ENCODE assay signal across 9 mouse cellular contexts in the genomic region with DNA sequence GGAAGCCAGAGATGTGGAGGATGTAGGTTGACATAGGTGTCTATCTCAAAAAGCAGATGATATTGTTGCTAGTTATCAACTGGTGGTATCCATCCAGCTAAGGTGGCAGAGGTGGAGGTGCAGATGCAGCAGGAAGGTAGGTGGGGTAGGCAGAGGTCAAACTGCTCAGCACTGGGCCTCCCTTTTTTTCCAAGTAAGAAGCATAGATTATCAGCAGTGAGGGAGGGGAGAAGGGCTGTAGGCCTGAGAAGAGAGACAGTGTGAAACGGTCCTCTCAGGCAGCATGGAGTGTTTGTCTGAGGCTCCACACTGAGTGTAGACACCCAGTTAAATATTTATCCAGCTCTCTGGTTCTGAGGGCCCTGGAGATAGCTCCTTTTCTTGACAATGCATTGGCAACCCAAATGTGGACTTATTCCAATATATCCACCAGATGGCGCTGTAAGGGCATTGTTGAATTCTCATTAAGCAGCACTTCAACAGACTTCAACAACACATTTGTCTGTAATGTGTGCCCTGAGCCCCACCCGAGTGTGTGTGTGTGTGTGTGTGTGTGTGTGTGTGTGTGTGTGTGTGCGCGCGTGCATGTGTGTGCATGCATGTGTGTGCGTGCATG. TPM values are rescaled to one million over a fixed set of nuclear protein-coding genes. Genes with fewer than 3 reads are reported as not detected.
DNase-seq lines count a peak whose midpoint lies in the region; ATAC-seq and TF ChIP-seq lines count a peak whose summit lies in the region.
"Had no signal": no experiment of that assay in that cellular context is flagged by ENCODE, and none has a peak within 500 bp of the region (broad histone marks: within the 10 kb centered on the region; RNA-seq: fewer than 3 reads in every experiment).

No protein-coding gene starts in this region.

- H3K9me3 ChIP-seq in embryonic facial prominence, embryonic 14.5 days (ENCODE audit: control insufficient read depth, low read length), result no peaks in the 10 kb centered on the region
- no peaks in the 10 kb centered on the region for H3K9me3 ChIP-seq in liver, embryonic 13.5 days (replicated peaks)
- H3K9me3 ChIP-seq: liver, embryonic 15.5 days had no signal

- H3K36me3 ChIP-seq in embryonic facial prominence, embryonic 14.5 days (ENCODE audit: control insufficient read depth, insufficient read depth, low read length), result peaks cover 7% of the 10 kb centered on the region; the same call in 1 of the 2 replicates
- no peaks in the 10 kb centered on the region for H3K36me3 ChIP-seq in liver, embryonic 13.5 days
- H3K36me3 ChIP-seq: liver, embryonic 15.5 days had no signal

- no peak overlapping the region for H3K4me2 ChIP-seq in embryonic facial prominence, embryonic 14.5 days (ENCODE audit: low read depth, low read length)
- no peak overlapping the region for H3K4me2 ChIP-seq in liver, embryonic 13.5 days
- H3K4me2 ChIP-seq: liver, embryonic 15.5 days had no signal

- peak; percentile 67 for TF ChIP-seq CTCF in gastrocnemius, adult 2 months (IDR thresholded peaks at IDR 0.05)

- WGBS in embryonic facial prominence, embryonic 14.5 days, result 47% methylated on average over 7 of the region's 7 CpGs
- 48% methylated on average over 7 of the region's 7 CpGs for WGBS in liver, embryonic 13.5 days (ENCODE audit: insufficient replicate concordance)

- H3K4me1 ChIP-seq in embryonic facial prominence, embryonic 14.5 days (ENCODE audit: control insufficient read depth, insufficient read depth, low read length), result no peaks in the 10 kb centered on the region
- 0 out of 2 replicates have a peak, but pooled peaks cover 3% of the 10 kb centered on the region for H3K4me1 ChIP-seq in liver, embryonic 13.5 days (replicated peaks)
- H3K4me1 ChIP-seq: liver, embryonic 15.5 days had no signal

- no peak overlapping the region for H3K27ac ChIP-seq in gastrocnemius, adult 2 months
- H3K27ac ChIP-seq in embryonic facial prominence, embryonic 14.5 days (replicated peaks; ENCODE audit: low read depth, low read length), result no peak overlapping the region
- no peak overlapping the region for H3K27ac ChIP-seq in liver, embryonic 13.5 days
- H3K27ac ChIP-seq: liver, embryonic 15.5 days had no signal

- no peaks in the 10 kb centered on the region for H3K27me3 ChIP-seq in embryonic facial prominence, embryonic 14.5 days (replicated peaks; ENCODE audit: control insufficient read depth, insufficient read depth, low read length)
- no peaks in the 10 kb centered on the region for H3K27me3 ChIP-seq in liver, embryonic 13.5 days
- H3K27me3 ChIP-seq: liver, embryonic 15.5 days had no signal

- DNase-seq in gastrocnemius, adult 2 months, result no peak
- DNase-seq in gastrocnemius, postnatal 10 days, result no peak
- DNase-seq in MN1 (ENCODE audit: low spot score), result peak; percentile 84
- peak; percentile 88 for DNase-seq in embryonic facial prominence, embryonic 14.5 days (ENCODE audit: low spot score)
- peak; percentile 9 for DNase-seq in liver, embryonic 13.5 days
- DNase-seq in neural tube, embryonic 10.5 days (ENCODE audit: extremely low spot score, low spot score), result peak; percentile 65
- no peak for DNase-seq in gastrocnemius, postnatal 36 days

- peak; percentile 60; the same call in 1 of the 2 replicates for ATAC-seq in embryonic facial prominence, embryonic 14.5 days (ENCODE audit: low read depth)
- ATAC-seq in inflammation-experienced regulatory T-cells, adult 6 months, result peak; percentile 65
- ATAC-seq in liver, embryonic 13.5 days (ENCODE audit: low read depth), result peak; percentile 54; the same call in 1 of the 2 replicates

- intact Hi-C loops in gastrocnemius, adult 2 months (cut with DNase I), result loop anchor here (1.0 kb wide), 1 partner anchor 508 kb away; no protein-coding TSS in a partner anchor
- intact Hi-C loops in gastrocnemius, postnatal 36 days (cut with DNase I), result no loop called here

- H3K9ac ChIP-seq in embryonic facial prominence, embryonic 14.5 days (ENCODE audit: low read depth, low read length), result no peak overlapping the region
- no peak overlapping the region for H3K9ac ChIP-seq in liver, embryonic 13.5 days
- H3K9ac ChIP-seq: liver, embryonic 15.5 days had no signal

- no peak overlapping the region for H3K4me3 ChIP-seq in gastrocnemius, adult 2 months
- H3K4me3 ChIP-seq in embryonic facial prominence, embryonic 14.5 days (ENCODE audit: low read depth, low read length), result no peak overlapping the region
- no peak overlapping the region for H3K4me3 ChIP-seq in liver, embryonic 13.5 days (replicated peaks)
- H3K4me3 ChIP-seq: liver, embryonic 15.5 days had no signal

RNA-seq across cellular contexts. Expression of a gene that starts 23.0 kb away (rescaled TPM):
- not detected for total RNA-seq in gastrocnemius, adult 2 months (2021)
- total RNA-seq in gastrocnemius, postnatal 10 days (2021), result under 1 TPM in 1 of 2 experiments, not detected in 1; 0.14 TPM
- polyA plus RNA-seq in embryonic facial prominence, embryonic 14.5 days (2014; fragmentation: Nextera tagmentation; extraction: Ambion mirVana), result 7.9 and 9.2 TPM in 2 replicates
- polyA plus RNA-seq in inflammation-experienced regulatory T-cells, adult 6 months (2017; shearing (Covaris generic)), result under 1 TPM; 0.34 to 0.82 (median 0.44) TPM
- polyA plus RNA-seq in liver, embryonic 13.5 days (2015; fragmentation: Nextera tagmentation; extraction: Ambion mirVana), result 0.05 TPM in 1 of 2 replicates, not detected in the other
- not detected for total RNA-seq in gastrocnemius, postnatal 36 days (2021)
- polyA plus RNA-seq: liver, embryonic 15.5 days had no signal

Comparison
In these comparisons a context has a peak if more than half of its experiments do, and no peak if none do; other contexts are left out.
1. DNase-seq: peak in MN1 (single experiment), embryonic facial prominence, embryonic 14.5 days (single experiment), liver, embryonic 13.5 days (single experiment) and neural tube, embryonic 10.5 days (single experiment); none in gastrocnemius, adult 2 months (single experiment), gastrocnemius, postnatal 10 days (single experiment) and gastrocnemius, postnatal 36 days (0 of 2).
2. Peak in every context shown above with its lines, with median percentiles within 50 percentile points of each other: ATAC-seq.